Mouse (Mus musculus): ENCODE data around the gene Tsen2. TPM values are rescaled to one million over a fixed set of nuclear protein-coding genes. Genes with fewer than 3 reads are reported as not detected.

The Tsen2 gene
- total RNA-seq, 2 experiments from 2014 or later: 12.9 to 25.9 TPM

DNA sequence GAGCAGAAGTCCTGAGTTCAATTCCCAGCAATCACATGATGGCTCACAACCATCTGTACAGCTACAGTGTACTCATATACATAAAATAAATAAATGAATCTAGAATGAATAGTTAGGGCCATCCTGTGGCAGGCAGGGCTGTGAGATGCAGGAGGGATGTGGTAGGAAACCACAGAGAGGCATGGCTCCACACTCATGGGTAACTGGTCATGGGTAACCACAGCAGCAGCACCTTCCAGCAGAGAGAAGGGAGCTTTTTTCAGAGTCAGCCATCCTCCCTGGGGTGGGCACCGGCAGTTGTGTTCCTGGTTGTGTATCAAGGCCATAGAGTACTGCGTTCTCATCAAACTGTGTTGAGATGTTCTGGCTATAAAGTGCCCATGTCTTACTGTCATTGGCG is 50.0 kb downstream of the Tsen2 start:
- ATAC-seq (replicated peaks; ENCODE audit: poor library complexity): peak; percentile 91

GRCm38 (mm10) chr6:115595667-115596066 is 51.2 kb downstream of the Tsen2 start:
- ATAC-seq (replicated peaks; ENCODE audit: poor library complexity): peak; percentile 79

DNA sequence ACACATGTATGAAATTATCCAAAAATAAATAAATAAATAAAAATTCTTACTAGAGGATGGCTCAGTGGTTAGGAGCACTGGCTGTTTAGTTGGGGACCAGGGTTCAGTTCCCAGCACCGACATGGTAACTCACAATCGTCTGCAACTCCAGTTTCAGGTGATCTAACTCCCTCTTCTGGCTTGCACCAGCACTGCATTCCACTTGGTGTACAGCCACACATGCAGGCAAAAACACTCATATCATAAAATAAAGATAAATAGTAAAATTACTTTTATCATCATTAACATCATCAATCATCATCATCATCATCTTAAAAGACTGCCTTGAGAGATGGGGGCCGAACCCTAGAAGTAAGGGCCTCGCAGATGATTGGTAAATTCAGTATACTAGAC is 56.9 kb downstream of the Tsen2 start:
- no peak for ATAC-seq (replicated peaks; ENCODE audit: poor library complexity)

DNA sequence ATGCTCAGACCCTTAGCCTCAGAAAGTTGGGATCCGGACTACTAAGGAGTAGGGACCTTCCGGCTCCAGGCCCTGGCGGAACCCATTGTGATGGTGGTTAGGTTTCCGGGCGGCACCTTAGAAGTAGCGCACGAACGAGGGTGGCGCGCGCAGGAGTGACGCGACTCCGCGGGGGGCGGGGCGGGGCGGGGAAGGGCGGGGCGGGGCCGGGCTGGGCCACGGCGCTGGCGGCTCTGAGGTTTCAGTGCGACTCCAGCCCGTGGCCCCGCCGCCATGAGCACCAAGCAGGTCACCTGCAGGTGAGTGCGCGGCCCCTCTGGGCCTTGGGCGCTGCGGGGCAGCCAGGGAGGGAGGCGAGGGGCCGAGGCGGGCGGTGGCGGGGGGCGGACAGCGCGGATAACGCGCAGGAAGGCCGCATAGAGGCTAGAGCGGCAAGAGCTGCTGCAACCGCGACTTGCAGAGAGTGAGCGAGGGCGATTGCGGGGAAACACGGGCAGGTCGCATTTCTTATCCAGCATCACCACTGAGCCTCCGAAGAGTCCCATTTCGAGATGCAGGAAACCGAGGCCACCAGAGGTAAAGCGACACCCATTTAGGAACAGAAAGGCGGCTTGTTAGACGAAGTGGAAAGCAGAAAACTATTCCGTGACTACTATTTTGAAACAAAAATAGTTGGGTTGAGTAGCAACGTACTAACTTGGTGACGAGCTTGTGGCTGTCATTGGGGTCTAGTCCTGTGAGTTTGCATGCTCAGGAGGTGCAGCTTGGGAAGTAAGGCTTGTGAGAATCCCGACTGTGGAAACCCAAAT is 57.5 kb downstream of the Tsen2 start, which contains the start of gene Mkrn2:
TSS of gene Mkrn2 (plus strand) at position 188 of the 809 bp plus-strand sequence.
- peak; percentile 97 for ATAC-seq (replicated peaks; ENCODE audit: poor library complexity)

DNA sequence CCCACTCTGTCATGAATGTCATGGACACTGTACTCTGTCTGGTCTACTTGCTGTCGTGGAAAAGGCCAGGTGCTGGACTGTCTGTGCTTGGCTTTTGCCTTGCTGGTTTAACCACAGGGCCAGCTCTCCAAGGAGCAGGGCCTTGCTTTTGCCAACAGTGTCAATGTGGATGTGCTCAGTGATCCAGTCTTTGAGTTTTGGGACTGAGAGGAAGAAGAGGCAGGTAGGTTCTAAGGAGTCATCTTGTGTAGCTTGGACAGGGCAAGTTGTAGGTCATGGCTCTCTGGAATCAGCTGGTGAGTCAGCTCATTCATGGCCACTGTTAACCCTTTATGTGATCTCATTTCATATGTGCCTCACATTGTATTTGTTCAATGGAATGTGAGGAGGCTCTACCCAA is 62.0 kb downstream of the Tsen2 start:
- no peak for ATAC-seq (replicated peaks; ENCODE audit: poor library complexity)

GRCm38 (mm10) chr6:115607429-115607828 is 63.0 kb downstream of the Tsen2 start:
- no peak for ATAC-seq (replicated peaks; ENCODE audit: poor library complexity)

- peak; percentile 91 for ATAC-seq (replicated peaks; ENCODE audit: poor library complexity)
Observed at GRCm38 (mm10) chr6:115609121-115609520, 64.7 kb downstream of the Tsen2 start.

DNA sequence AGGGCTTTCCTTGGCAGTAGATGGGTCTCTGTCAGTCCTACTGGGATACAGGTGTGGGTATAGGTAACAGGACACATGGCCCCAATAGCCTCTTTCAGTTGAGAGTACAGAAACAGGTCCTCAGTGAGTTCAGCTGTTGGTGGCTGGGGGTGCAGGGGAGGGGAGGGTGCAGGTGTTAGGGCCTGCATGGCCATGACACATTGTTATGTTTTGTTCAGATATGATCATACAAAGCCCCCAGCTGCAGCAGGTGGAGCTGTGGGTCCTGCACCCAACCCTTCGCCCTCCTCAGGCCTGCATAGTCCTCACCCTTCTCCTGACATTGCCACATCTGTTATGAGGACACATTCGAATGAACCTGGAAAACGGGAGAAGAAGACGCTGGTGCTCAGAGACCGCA is 65.8 kb downstream of the Tsen2 start:
- no peak for ATAC-seq (replicated peaks; ENCODE audit: poor library complexity)

DNA sequence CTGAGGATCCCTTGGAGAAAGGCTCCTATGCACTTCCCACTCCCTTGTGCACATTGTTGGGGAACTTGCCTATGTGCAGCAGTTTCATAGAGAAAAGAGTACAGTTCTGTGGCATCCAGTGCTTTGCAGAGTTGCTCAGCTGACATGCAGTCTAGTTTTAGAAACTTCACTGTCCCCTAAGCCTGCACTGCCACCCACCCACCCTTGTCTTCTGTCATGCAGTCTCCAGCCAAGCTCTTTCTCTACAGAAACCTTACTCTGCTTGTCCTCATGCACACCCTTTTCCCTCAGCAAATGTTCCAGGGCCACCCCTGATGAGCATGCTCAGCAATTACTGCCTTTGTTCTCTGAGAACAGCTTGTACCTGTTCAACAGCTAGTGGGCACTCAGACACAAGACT is 69.3 kb downstream of the Tsen2 start:
- no peak for ATAC-seq (replicated peaks; ENCODE audit: poor library complexity)

DNA sequence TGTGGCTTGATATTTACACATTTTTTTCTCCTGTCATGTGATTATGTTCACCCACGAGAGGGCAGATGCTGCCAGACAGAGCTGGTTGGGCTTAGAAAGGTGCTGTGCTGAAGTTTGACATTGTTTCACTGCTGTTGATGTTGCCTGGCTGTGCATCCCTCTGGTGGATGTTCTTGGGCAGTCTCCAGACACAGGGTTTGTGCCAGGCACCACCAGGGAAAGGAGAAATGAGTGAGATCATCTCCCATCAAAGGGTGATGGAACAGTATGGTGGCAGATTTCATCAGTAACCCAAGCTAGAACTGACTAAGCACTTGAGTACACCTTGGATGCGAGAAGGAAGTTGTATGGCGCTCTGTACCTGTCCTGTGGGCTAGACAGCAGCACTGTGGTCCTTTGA is 71.5 kb downstream of the Tsen2 start:
- ATAC-seq (replicated peaks; ENCODE audit: poor library complexity): no peak

GRCm38 (mm10) chr6:115619818-115620217 is 75.4 kb downstream of the Tsen2 start:
- ATAC-seq (replicated peaks; ENCODE audit: poor library complexity): peak; percentile 80

GRCm38 (mm10) chr6:115620942-115621341 is 76.5 kb downstream of the Tsen2 start:
- ATAC-seq (replicated peaks; ENCODE audit: poor library complexity): no peak

DNA sequence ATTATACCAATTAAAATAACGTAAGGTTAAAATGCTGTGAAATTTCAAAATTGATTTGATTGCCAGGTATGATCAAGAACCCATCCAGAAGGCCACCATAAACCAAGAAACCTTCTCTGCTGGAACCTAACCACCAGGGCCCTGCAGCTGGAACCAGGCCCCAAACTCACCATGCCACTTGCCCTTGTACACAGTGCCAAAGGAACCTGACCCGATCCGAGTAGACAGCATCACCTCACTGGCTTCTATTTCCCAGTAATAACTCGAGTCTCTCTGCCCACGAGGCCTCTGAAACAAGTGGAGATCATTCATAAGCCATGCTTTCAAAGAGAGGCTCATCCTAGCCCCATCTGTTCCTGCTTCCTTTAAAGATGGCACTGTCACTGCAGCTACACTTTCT is 81.7 kb downstream of the Tsen2 start:
- ATAC-seq (replicated peaks; ENCODE audit: poor library complexity): no peak

Other genes starting within 250 kb of the Tsen2 start
- gene Pparg, start 183.7 kb upstream of the Tsen2 start, total RNA-seq (2015): 0.32 and 0.69 TPM in 2 replicates
- gene Pparg, start 183.7 kb upstream of the Tsen2 start, total RNA-seq (2017): 0.24 TPM in 1 of 2 replicates, not detected in the other
- not detected in 2 replicates for gene Mkrn2os, start 47.9 kb downstream of the Tsen2 start, total RNA-seq (2015)
- gene Mkrn2os, start 47.9 kb downstream of the Tsen2 start, total RNA-seq (2017): not detected in 2 replicates
- gene Mkrn2, start 57.2 kb downstream of the Tsen2 start, total RNA-seq (2015): 10.6 and 12.2 TPM in 2 replicates
- 13.5 and 27.0 TPM in 2 replicates for gene Mkrn2, start 57.2 kb downstream of the Tsen2 start, total RNA-seq (2017)
- gene Raf1, start 132.0 kb downstream of the Tsen2 start, total RNA-seq (2015): 95.4 and 118 TPM in 2 replicates
- gene Raf1, start 132.0 kb downstream of the Tsen2 start, total RNA-seq (2017): 66.7 and 79.8 TPM in 2 replicates
- 12.2 and 12.7 TPM in 2 replicates for gene Tmem40, start 217.7 kb downstream of the Tsen2 start, total RNA-seq (2015)
- gene Tmem40, start 217.7 kb downstream of the Tsen2 start, total RNA-seq (2017): 19.0 and 21.5 TPM in 2 replicates
- gene Cand2, start 229.9 kb downstream of the Tsen2 start, total RNA-seq (2015): 2.5 and 2.8 TPM in 2 replicates
- gene Cand2, start 229.9 kb downstream of the Tsen2 start, total RNA-seq (2017): 1.5 and 1.7 TPM in 2 replicates

All from megakaryocyte progenitor cell, adult 5-6 weeks (primary cell).